Mouse (Mus musculus) embryonic facial prominence, embryonic 15.5 days (tissue): ENCODE data around the gene Gripap1. TPM values are rescaled to one million over a fixed set of nuclear protein-coding genes. Genes with fewer than 3 reads are reported as not detected.
A peak's percentile ranks its signal among the peaks of the same experiment; 100 is the strongest.

Experiments used
- ATAC-seq: fragments of 200-750 bp; cut with Nextera tagmentation; 2 replicates; pipeline ENCODE4 v1.8.0; 2017; ENCODE audit warnings: low read depth, moderate TSS enrichment; ENCODE audit not compliant: insufficient number of reproducible peaks, low FRiP score, low TSS enrichment
- H3K27ac ChIP-seq: fragments of 300-500 bp; sonication (generic); replicated peaks from 2 replicates; pipeline ENCODE4 v1.5.1; 2015; ENCODE audit warnings: mild to moderate bottlenecking, inconsistent platforms
- H3K27me3 ChIP-seq: fragments of 300-500 bp; sonication (generic); 2 replicates; pipeline ENCODE4 v1.6.1; 2015; ENCODE audit warnings: inconsistent platforms
- H3K36me3 ChIP-seq: fragments of 300-500 bp; sonication (generic); 2 replicates; pipeline ENCODE4 v1.6.1; 2015; ENCODE audit warnings: mild to moderate bottlenecking, inconsistent platforms
- H3K4me1 ChIP-seq: fragments of 300-500 bp; sonication (generic); 2 replicates; pipeline ENCODE4 v1.6.1; 2015; ENCODE audit warnings: inconsistent platforms
- H3K4me2 ChIP-seq: fragments of 300-500 bp; sonication (generic); replicated peaks from 2 replicates; pipeline ENCODE4 v1.6.1; 2015; ENCODE audit warnings: mild to moderate bottlenecking, inconsistent platforms
- H3K4me3 ChIP-seq: fragments of 300-500 bp; sonication (generic); replicated peaks from 2 replicates; pipeline ENCODE4 v1.5.1; 2015; ENCODE audit warnings: mild to moderate bottlenecking, inconsistent platforms
- H3K9ac ChIP-seq: fragments of 300-500 bp; sonication (generic); 2 replicates; pipeline ENCODE4 v1.6.1; 2015; ENCODE audit warnings: inconsistent platforms
- H3K9me3 ChIP-seq: fragments of 300-500 bp; sonication (generic); replicated peaks from 2 replicates; pipeline ENCODE4 v1.6.1; 2016; ENCODE audit warnings: inconsistent platforms
- WGBS: fragments of 180-500 bp; shearing (Covaris S2); methylation state at CpG from one replicate; pipeline ENCODE4 v1.1.7; 2015; 5-methylcytosine and 5-hydroxymethylcytosine counted together
- polyA plus RNA-seq: library from polyadenylated mRNA; unstranded; fragments of >200 nt; fragmentation: Nextera tagmentation; extraction: Ambion mirVana; gene quantifications from 2 replicates; pipeline ENCODE4 v1.2.1, GENCODE M21; 2015

Gripap1 gene
- polyA plus RNA-seq, 1 experiment from 2014 or later: 46.7 TPM

DNA sequence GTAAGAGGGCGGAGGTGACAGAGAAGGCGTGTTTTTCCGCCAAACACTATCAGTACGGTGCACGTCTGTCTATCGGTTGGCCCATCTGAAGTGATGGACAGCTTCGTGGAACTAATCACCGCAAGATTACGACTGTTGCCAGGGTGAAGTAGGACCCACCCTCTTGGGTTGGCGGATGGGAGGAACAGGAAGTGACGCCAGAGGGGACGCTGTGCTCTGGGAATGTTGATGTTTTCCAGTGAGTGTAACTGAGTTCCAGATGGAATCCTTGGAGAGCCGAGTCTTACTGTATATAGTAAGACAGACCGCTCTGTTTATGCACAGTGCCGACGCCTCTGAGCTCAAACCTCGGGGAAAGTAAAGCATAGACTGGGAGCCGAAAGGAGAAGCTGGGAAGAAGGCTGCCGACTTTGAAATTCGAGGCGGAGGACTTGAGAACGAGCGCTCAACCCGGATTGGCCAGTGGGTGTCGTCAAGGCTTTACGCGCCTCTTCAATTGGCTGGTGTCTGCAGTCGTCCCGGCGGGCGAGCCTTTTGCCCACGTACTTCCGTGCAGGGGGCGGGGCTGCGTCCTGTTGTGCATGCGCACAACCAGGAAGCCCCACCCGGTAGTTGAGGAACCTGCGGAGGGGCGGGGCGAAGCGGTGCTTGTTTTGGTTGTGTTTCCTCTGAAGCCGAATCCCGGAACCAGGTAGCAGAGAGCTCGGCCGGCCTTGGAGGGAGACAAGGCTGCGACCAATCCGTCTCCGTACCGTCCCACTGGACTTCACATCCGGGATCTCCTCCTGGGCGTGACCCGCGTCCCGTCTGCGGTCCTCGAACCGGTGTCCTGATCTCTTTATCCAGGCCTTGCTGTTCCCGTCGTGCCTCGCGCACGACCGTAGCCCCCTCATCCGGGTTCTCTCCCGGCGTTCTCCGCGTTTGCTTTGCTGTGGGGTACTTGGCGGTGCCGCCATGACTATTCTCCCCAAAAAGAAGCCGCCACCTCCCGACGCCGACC, 51.9 kb downstream of the Gripap1 start, which contains the start of gene Otud5:
Otud5 (plus strand) TSS at position 202 of the 1,000 bp plus-strand sequence.
- Histone ChIP-seq H3K27ac (peak within 1 kb of the TSS; percentile 96), H3K36me3 (no peaks in the 10 kb centered on the region), H3K4me1 (0 out of 2 replicates have a peak, but pooled peaks cover 8% of the 10 kb centered on the region), H3K9me3 (no peaks in the 10 kb centered on the region), H3K27me3 (no peaks in the 10 kb centered on the region), H3K4me2 (peak within 1 kb of the TSS; percentile 51), H3K4me3 (peak within 1 kb of the TSS; percentile 68), H3K9ac (peak within 1 kb of the TSS; percentile 62)
- 13% methylated on average over 74 of the region's 74 CpGs for whole genome bisulfite sequencing
- ATAC-seq: peak; percentile 97

DNA sequence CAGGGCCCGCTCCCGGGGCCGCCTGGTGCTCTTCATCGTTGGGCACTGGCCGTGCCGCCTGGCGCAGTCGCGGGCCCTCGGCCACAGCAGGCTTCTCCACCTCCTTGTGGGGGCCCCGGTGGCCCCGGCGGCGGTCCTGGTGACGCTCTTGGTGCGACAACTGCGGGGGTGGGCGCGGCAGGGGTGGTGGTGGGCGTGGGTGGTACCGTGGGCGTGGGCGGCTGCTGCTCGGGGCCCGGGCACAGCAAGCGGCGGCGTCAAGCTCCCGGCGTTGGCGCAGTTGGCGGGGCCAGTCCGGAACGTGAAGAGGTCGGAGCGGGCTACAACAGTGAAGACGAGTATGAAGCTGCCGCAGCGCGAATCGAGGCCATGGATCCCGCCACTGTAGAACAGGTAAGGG, 52.8 kb downstream of the Gripap1 start:
- Histone ChIP-seq H3K9ac (peak overlapping the region; percentile 62), H3K4me3 (peak overlapping the region; percentile 68), H3K9me3 (no peaks in the 10 kb centered on the region), H3K4me2 (peak overlapping the region; percentile 51), H3K27ac (peak overlapping the region; percentile 96), H3K27me3 (no peaks in the 10 kb centered on the region), H3K4me1 (0 out of 2 replicates have a peak, but pooled peaks cover 8% of the 10 kb centered on the region), H3K36me3 (no peaks in the 10 kb centered on the region)
- 15% methylated on average over 34 of the region's 42 CpGs for WGBS
- ATAC-seq: no peak

DNA sequence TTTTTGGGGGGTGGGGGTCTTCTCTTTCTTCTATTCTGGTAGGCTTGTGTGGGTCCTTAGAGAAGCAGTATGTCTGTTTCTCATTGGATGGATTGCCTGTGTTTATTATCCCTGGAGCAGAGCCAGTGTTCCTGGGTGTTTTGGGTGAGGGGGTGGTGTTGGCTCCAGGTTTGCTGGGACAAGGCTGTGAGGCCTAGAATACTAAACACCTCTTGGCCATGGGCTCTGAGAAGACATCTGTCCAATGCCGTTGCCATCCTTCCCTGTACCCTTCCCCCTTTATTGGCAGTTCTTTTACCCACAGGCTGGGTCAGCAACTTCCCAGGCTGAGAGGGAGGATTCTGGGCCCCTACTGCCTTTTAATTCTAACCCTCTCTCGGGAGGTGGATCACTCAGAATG, 58.3 kb downstream of the Gripap1 start:
- H3K4me2 ChIP-seq: no peak overlapping the region
- H3K27ac ChIP-seq: no peak overlapping the region
- no peak for ATAC-seq
- no peaks in the 10 kb centered on the region for H3K36me3 ChIP-seq
- no peak overlapping the region for H3K4me3 ChIP-seq
- no peak overlapping the region for H3K9ac ChIP-seq
- 72% methylated on average over 2 of the region's 2 CpGs for WGBS
- no peaks in the 10 kb centered on the region for H3K9me3 ChIP-seq
- H3K27me3 ChIP-seq: no peaks in the 10 kb centered on the region
- 0 out of 2 replicates have a peak, but pooled peaks cover 8% of the 10 kb centered on the region for H3K4me1 ChIP-seq

DNA sequence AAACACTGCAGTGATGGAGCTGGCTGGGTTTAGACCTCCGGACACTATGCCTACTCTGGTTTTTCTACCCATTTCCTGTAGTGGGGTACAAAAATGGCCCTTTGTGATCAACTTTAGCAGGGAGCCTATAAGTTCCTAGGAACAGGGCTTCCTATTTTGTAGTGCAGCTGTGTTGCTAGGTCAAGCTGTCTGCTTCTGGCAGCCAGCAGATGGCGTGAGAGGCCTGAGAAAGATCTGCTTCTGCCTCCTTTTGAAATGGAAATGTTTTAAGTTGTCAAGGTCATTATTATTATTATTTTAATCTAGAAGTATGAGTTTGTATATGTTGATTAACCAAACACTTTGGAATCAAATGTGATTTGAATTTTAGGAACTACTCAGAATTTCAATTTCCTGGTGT, 65.0 kb downstream of the Gripap1 start:
- Histone ChIP-seq H3K9ac (no peak overlapping the region), H3K4me3 (no peak overlapping the region), H3K9me3 (no peaks in the 10 kb centered on the region), H3K27ac (no peak overlapping the region), H3K36me3 (no peaks in the 10 kb centered on the region), H3K4me2 (no peak overlapping the region), H3K27me3 (no peaks in the 10 kb centered on the region), H3K4me1 (no peaks in the 10 kb centered on the region)
- no peak for ATAC-seq
- whole genome bisulfite sequencing: 50% methylated on average over 2 of the region's 2 CpGs

DNA sequence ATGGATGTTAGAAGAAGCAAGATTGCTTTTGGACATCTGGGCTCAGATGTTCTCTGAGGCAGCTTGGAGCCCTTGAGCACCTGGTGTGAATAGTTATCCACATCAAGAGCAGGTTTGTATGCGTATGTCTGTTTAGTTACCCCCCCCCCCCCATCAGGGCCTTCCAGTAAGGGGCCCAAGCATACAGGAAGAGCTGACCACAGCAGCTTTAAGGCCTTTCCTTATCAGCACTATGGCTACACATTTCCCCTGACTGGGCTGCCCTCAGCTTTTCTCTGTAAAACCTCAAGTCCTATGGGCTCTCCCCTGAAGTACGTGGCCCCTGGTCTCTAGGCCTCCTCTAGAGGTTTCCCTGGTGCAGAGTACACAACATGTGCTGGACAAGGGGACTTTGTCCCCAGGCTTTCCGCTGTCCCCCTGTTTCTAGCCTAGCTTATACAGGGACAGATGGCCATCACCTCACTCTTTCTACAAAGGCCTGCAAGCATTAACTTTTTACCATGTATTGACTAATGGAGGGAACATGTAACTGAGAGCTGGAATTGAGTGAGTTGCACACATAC, 69.7 kb downstream of the Gripap1 start:
- H3K4me2 ChIP-seq: no peak overlapping the region
- H3K4me1 ChIP-seq: no peaks in the 10 kb centered on the region
- H3K27ac ChIP-seq: no peak overlapping the region
- WGBS: 90% methylated on average over 3 of the region's 3 CpGs
- ATAC-seq: no peak
- H3K9ac ChIP-seq: no peak overlapping the region
- H3K36me3 ChIP-seq: no peaks in the 10 kb centered on the region
- H3K27me3 ChIP-seq: no peaks in the 10 kb centered on the region
- no peak overlapping the region for H3K4me3 ChIP-seq
- no peaks in the 10 kb centered on the region for H3K9me3 ChIP-seq

DNA sequence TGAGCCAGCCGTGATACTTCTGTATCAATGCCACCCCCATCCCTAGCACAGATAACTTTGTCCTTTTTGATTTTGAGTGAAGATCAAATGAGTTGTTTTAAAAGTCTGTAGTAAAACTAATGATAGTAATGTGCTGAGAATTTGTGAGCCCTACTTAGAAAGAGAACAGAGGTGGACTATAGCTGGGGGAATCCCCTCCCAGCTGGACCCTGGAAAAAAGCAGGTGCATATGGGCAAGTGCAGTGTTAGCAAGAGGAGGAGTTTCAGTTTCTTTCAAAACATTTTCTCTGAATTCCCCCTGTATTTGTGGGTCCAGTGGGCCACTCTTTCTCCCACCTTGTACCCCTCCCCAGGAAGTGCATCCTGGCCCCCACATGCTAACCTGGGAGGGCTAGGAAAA, 73.6 kb downstream of the Gripap1 start:
- WGBS: 96% methylated on average over 1 of the region's 1 CpGs
- Histone ChIP-seq H3K4me2 (no peak overlapping the region), H3K4me1 (no peaks in the 10 kb centered on the region), H3K9me3 (no peaks in the 10 kb centered on the region), H3K36me3 (no peaks in the 10 kb centered on the region), H3K9ac (no peak overlapping the region), H3K4me3 (no peak overlapping the region), H3K27ac (no peak overlapping the region), H3K27me3 (no peaks in the 10 kb centered on the region)
- no peak for ATAC-seq

DNA sequence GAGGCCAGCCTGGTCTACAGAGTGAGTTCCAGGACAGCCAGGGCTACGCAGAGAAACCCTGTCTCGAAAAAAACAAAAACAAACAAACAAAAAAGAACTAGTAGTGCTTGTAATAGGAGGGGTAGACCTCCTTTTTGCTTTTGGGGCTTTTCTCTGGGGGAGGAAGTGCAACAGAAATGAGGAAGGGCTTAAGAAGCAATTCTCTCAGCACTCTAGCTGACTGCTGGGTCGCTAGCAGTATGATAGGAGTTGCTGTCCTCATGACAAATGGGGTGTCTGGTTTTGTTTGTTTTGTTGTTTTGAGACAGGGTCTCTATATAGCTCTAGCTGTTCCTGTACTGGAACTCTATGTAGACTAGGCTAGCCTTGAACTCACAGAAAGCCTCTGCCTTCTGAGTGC, 75.0 kb downstream of the Gripap1 start:
- Histone ChIP-seq H3K27me3 (no peaks in the 10 kb centered on the region), H3K27ac (no peak overlapping the region), H3K9ac (no peak overlapping the region), H3K36me3 (no peaks in the 10 kb centered on the region), H3K9me3 (no peaks in the 10 kb centered on the region), H3K4me1 (no peaks in the 10 kb centered on the region), H3K4me2 (no peak overlapping the region), H3K4me3 (no peak overlapping the region)
- WGBS: 79% methylated on average over 3 of the region's 3 CpGs
- ATAC-seq: no peak

DNA sequence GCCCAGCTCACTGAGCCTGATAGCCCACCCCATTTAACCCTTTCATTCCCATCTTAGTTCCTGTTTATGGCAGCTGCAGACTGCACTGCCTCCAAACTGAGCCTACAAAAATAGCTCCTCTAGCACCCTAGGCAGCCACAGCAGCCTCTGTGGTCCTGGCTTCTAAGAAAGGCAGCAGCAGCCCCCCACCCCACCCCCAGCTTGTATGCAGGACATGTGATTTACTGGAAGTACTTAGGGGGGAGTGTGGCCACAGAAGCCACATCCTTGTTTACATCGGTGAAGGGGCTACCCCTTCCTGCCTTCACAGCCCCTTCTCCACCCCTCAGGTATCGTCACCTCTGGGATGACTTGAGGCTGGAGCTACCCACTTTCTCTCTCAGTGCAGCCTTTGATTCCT, 75.8 kb downstream of the Gripap1 start:
- Histone ChIP-seq H3K27ac (no peak overlapping the region), H3K27me3 (no peaks in the 10 kb centered on the region), H3K36me3 (no peaks in the 10 kb centered on the region), H3K4me1 (no peaks in the 10 kb centered on the region), H3K4me2 (no peak overlapping the region), H3K4me3 (no peak overlapping the region), H3K9me3 (no peaks in the 10 kb centered on the region), H3K9ac (no peak overlapping the region)
- ATAC-seq: no peak
- 44% methylated on average over 2 of the region's 2 CpGs for WGBS

DNA sequence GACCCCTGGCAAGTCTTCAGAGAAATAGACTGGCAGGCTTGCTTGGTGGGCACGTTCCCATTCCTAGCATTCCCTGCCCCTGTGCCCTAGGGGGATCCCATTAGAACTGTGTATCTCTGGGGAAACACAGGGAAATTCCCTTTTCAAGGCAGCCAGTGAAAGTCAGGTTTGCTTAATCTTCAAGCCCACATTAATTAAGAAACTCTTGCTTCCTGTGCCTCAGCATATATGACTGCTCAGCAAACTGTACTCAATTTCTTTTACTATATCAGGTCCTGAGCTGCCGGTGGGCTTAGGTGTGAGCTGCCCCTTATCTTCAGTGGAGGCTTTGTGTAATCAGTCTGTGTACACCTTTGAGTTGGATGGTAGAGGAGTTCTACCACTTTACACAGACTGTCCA, 76.2 kb downstream of the Gripap1 start:
- Histone ChIP-seq H3K36me3 (no peaks in the 10 kb centered on the region), H3K27me3 (no peaks in the 10 kb centered on the region), H3K9me3 (no peaks in the 10 kb centered on the region), H3K4me3 (no peak overlapping the region), H3K4me2 (no peak overlapping the region), H3K27ac (no peak overlapping the region), H3K9ac (no peak overlapping the region), H3K4me1 (no peaks in the 10 kb centered on the region)
- ATAC-seq: no peak
- 64% methylated on average over 2 of the region's 2 CpGs for WGBS

DNA sequence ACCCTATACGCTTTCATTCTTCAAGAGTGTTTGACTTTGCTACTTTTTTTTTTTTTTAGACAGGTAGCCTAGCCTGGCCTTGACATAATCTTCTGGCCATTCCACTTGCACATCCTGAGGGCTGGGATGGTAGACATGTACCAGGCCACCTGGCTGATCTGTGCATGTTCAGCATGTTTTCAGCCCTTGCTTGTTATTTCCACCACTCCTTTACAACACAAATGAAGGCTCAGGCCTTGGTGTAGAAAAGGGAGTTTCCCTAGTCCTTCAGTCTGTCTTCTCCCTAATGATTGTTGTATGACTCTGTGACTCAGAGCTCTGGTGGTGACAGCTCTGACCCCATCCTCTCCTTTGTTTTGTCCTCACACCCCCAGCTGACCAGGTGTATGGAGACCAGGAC, 77.6 kb downstream of the Gripap1 start:
- ATAC-seq: no peak
- H3K27me3 ChIP-seq: no peaks in the 10 kb centered on the region
- H3K9ac ChIP-seq: no peak overlapping the region
- no peak overlapping the region for H3K4me3 ChIP-seq
- no peak overlapping the region for H3K4me2 ChIP-seq
- 95% methylated on average over 1 of the region's 1 CpGs for WGBS
- peaks cover 5% of the 10 kb centered on the region; the same call in 1 of the 2 replicates for H3K36me3 ChIP-seq
- H3K4me1 ChIP-seq: no peaks in the 10 kb centered on the region
- no peak overlapping the region for H3K27ac ChIP-seq
- H3K9me3 ChIP-seq: no peaks in the 10 kb centered on the region

DNA sequence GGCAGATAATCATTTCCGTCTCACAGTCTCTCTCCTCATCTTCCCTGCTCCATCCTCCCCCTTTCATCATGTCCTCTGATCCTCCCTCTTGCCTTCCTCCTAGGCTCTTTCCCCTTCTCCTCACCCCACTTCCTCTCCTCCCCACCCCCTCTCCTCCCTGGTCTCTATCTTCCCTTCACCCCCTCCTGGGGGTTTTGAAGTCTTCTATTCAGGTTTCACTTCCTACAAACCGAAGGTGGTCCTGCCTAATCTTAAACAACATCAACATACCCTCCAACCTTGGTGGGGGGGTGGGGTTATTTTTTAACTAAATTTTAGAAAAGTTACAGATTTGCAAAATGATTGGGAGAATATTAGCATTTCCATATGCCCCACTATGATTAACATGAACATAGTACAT, 78.9 kb downstream of the Gripap1 start:
- Histone ChIP-seq H3K4me3 (no peak overlapping the region), H3K36me3 (peaks cover 7% of the 10 kb centered on the region; the same call in 1 of the 2 replicates), H3K9ac (no peak overlapping the region), H3K4me2 (no peak overlapping the region), H3K9me3 (no peaks in the 10 kb centered on the region), H3K4me1 (no peaks in the 10 kb centered on the region), H3K27ac (no peak overlapping the region), H3K27me3 (no peaks in the 10 kb centered on the region)
- WGBS: 54% methylated on average over 2 of the region's 2 CpGs
- no peak for ATAC-seq
